Mouse (Mus musculus): ENCODE measurements around the gene Lhx3. TPM values are rescaled to one million over a fixed set of nuclear protein-coding genes. Genes with fewer than 3 reads are reported as not detected.

Lhx3 gene
- polyA plus RNA-seq, 1 experiment = 0.10 TPM

DNA sequence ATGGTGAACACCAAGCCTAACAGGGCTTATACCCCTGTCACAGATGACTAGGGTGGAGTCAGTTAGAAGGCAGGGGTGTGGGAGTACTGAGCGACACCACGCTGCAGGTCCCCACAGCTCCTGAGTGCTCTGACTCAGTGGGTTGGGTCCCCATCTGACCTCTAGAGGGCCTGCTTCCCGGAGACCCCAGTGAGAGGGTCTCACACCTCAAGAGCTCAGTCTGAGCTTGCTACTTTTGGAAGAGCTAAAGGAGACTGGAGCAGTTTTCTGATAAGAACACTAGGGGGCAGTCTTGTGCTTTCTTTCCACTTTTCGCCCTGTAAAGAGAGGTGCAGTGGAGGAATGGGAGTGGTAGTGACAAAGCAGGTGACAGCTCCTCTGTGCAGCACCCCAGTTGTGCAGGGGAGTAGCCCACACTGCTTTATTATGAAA, 54.2 kb downstream of the Lhx3 start:
- DNase-seq (ENCODE audit: low read depth, low spot score) = no peak
- 18% methylated on average over 4 of the region's 4 CpGs for WGBS

DNA sequence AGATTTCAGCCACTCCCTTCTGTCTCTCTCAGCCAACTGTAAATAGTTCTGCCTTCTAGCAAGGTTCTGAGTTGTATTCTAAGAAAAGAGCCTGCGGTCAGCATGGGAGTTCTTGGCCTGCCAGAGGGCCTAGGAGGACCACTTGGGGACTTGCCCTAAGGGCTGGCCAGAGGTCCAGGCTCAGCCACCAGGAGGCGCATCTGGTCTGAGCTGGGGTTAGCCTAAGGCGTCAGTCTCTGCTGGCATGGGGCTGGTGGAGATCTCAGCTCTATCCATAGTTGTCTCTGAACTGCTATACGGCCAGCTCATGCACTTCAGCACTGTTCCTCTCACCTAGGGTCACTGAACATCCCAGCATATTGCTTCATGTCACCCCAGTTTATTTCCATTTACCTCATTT, 54.8 kb downstream of the Lhx3 start:
- no peak for DNase-seq (ENCODE audit: low read depth, low spot score)
- 32% methylated on average over 4 of the region's 4 CpGs for WGBS

Other genes starting within 250 kb of the Lhx3 start
- 2.1 and 5.1 TPM in 2 replicates for gene Camsap1, start 225.0 kb downstream of the Lhx3 start, polyA plus RNA-seq (2012; rRNA removed)
- 43.6 and 51.5 TPM in 2 replicates for gene Ubac1, start 186.5 kb downstream of the Lhx3 start, polyA plus RNA-seq (2012; rRNA removed)
- 14.1 and 32.1 TPM in 2 replicates for gene Nacc2, start 85.1 kb downstream of the Lhx3 start, polyA plus RNA-seq (2012; rRNA removed)
- 11.6 and 14.0 TPM in 2 replicates for gene Qsox2, start 29.2 kb upstream of the Lhx3 start, polyA plus RNA-seq (2012; rRNA removed)
- 0.32 and 0.37 TPM in 2 replicates for gene Ccdc187, start 86.3 kb upstream of the Lhx3 start, polyA plus RNA-seq (2012; rRNA removed)
- 7.2 and 7.3 TPM in 2 replicates for gene Gpsm1, start 107.2 kb upstream of the Lhx3 start, polyA plus RNA-seq (2012; rRNA removed)
- gene Dnlz, start 143.8 kb upstream of the Lhx3 start, polyA plus RNA-seq (2012; rRNA removed) = 21.5 and 24.6 TPM in 2 replicates
- gene Card9, start 152.6 kb upstream of the Lhx3 start, polyA plus RNA-seq (2012; rRNA removed) = 13.3 and 41.9 TPM in 2 replicates
- gene Snapc4, start 172.4 kb upstream of the Lhx3 start, polyA plus RNA-seq (2012; rRNA removed) = 25.0 and 28.1 TPM in 2 replicates
- gene Entr1, start 181.0 kb upstream of the Lhx3 start, polyA plus RNA-seq (2012; rRNA removed) = 72.4 and 89.7 TPM in 2 replicates
- gene Pmpca, start 181.1 kb upstream of the Lhx3 start, polyA plus RNA-seq (2012; rRNA removed) = 32.9 and 40.9 TPM in 2 replicates
- gene Inpp5e, start 200.9 kb upstream of the Lhx3 start, polyA plus RNA-seq (2012; rRNA removed) = 12.7 and 22.3 TPM in 2 replicates
- gene Sec16a, start 236.9 kb upstream of the Lhx3 start, polyA plus RNA-seq (2012; rRNA removed) = 48.2 and 83.6 TPM in 2 replicates